Mouse (Mus musculus): ENCODE results near the gene Msi2. TPM values are rescaled to one million over a fixed set of nuclear protein-coding genes. Genes with fewer than 3 reads are reported as not detected.

Gene Msi2
- polyA plus RNA-seq, 1 experiment = 14.2 TPM

GRCm38 (mm10) chr11:88605098-88605525 is 113.2 kb downstream of the Msi2 start:
- TF ChIP-seq CTCF (IDR thresholded peaks at IDR 0.05; ENCODE audit: extremely low read depth, insufficient read depth, insufficient read length, insufficient replicate concordance) (no peak), POLR2A (IDR thresholded peaks at IDR 0.05; ENCODE audit: low read depth, low read length) (no peak)
- no peak overlapping the region for H3K4me3 ChIP-seq (ENCODE audit: extremely low read depth, insufficient read depth, insufficient read length)
- no peak for DNase-seq (ENCODE audit: low read depth in 1 of 2, low spot score in 2 of 2)
- WGBS = 66% methylated on average over 12 of the region's 12 CpGs
- no peaks in the 10 kb centered on the region for H3K36me3 ChIP-seq (ENCODE audit: control insufficient read depth, insufficient read depth, low read length)
- H3K4me1 ChIP-seq (ENCODE audit: control insufficient read depth, insufficient read depth, insufficient read length) = peaks cover 26% of the 10 kb centered on the region
- no peaks in the 10 kb centered on the region for H3K27me3 ChIP-seq (ENCODE audit: control insufficient read depth, insufficient read depth, low read length)
- H3K27ac ChIP-seq (ENCODE audit: insufficient read depth, low read length) = no peak overlapping the region

- Histone ChIP-seq H3K36me3 (ENCODE audit: control insufficient read depth, insufficient read depth, low read length) (no peaks in the 10 kb centered on the region), H3K27me3 (ENCODE audit: control insufficient read depth, insufficient read depth, low read length) (no peaks in the 10 kb centered on the region), H3K27ac (ENCODE audit: insufficient read depth, low read length) (no peak overlapping the region), H3K4me3 (ENCODE audit: extremely low read depth, insufficient read depth, insufficient read length) (no peak overlapping the region), H3K4me1 (ENCODE audit: control insufficient read depth, insufficient read depth, insufficient read length) (peaks cover 26% of the 10 kb centered on the region)
- DNase-seq (ENCODE audit: low read depth in 1 of 2, low spot score in 2 of 2) = no peak
- no peak for TF ChIP-seq CTCF (IDR thresholded peaks at IDR 0.05; ENCODE audit: extremely low read depth, insufficient read depth, insufficient read length, insufficient replicate concordance)
- no peak for TF ChIP-seq POLR2A (IDR thresholded peaks at IDR 0.05; ENCODE audit: low read depth, low read length)
- WGBS = 85% methylated on average over 2 of the region's 2 CpGs
Measured at GRCm38 (mm10) chr11:88604635-88605034, 113.7 kb downstream of the Msi2 start.

GRCm38 (mm10) chr11:88603366-88603765 is 114.9 kb downstream of the Msi2 start:
- H3K4me1 ChIP-seq (ENCODE audit: control insufficient read depth, insufficient read depth, insufficient read length) = peaks cover 26% of the 10 kb centered on the region
- DNase-seq (ENCODE audit: low read depth in 1 of 2, low spot score in 2 of 2) = no peak

GRCm38 (mm10) chr11:88602471-88603120 is 115.7 kb downstream of the Msi2 start:
- Histone ChIP-seq H3K36me3 (ENCODE audit: control insufficient read depth, insufficient read depth, low read length) (no peaks in the 10 kb centered on the region), H3K4me3 (ENCODE audit: extremely low read depth, insufficient read depth, insufficient read length) (no peak overlapping the region), H3K27ac (ENCODE audit: insufficient read depth, low read length) (no peak overlapping the region), H3K27me3 (ENCODE audit: control insufficient read depth, insufficient read depth, low read length) (no peaks in the 10 kb centered on the region), H3K4me1 (ENCODE audit: control insufficient read depth, insufficient read depth, insufficient read length) (peaks cover 32% of the 10 kb centered on the region)
- TF ChIP-seq CTCF (IDR thresholded peaks at IDR 0.05; ENCODE audit: extremely low read depth, insufficient read depth, insufficient read length, insufficient replicate concordance) (no peak), POLR2A (IDR thresholded peaks at IDR 0.05; ENCODE audit: low read depth, low read length) (no peak)
- 56% methylated on average over 7 of the region's 7 CpGs for WGBS
- DNase-seq (ENCODE audit: low read depth in 1 of 2, low spot score in 2 of 2) = no peak

More at GRCm38 (mm10) chr11:88603366-88603765, 114.9 kb downstream of the Msi2 start:
- no peaks in the 10 kb centered on the region for H3K36me3 ChIP-seq (ENCODE audit: control insufficient read depth, insufficient read depth, low read length)
- 80% methylated on average over 11 of the region's 11 CpGs for WGBS
- no peak overlapping the region for H3K27ac ChIP-seq (ENCODE audit: insufficient read depth, low read length)
- no peak for TF ChIP-seq POLR2A (IDR thresholded peaks at IDR 0.05; ENCODE audit: low read depth, low read length)
- TF ChIP-seq CTCF (IDR thresholded peaks at IDR 0.05; ENCODE audit: extremely low read depth, insufficient read depth, insufficient read length, insufficient replicate concordance) = no peak
- H3K4me3 ChIP-seq (ENCODE audit: extremely low read depth, insufficient read depth, insufficient read length) = no peak overlapping the region
- H3K27me3 ChIP-seq (ENCODE audit: control insufficient read depth, insufficient read depth, low read length) = no peaks in the 10 kb centered on the region

GRCm38 (mm10) chr11:88600194-88600593 is 118.1 kb downstream of the Msi2 start:
- 95% methylated on average over 3 of the region's 3 CpGs for WGBS
- H3K4me1 ChIP-seq (ENCODE audit: control insufficient read depth, insufficient read depth, insufficient read length) = peaks cover 43% of the 10 kb centered on the region
- no peaks in the 10 kb centered on the region for H3K27me3 ChIP-seq (ENCODE audit: control insufficient read depth, insufficient read depth, low read length)
- no peak for DNase-seq (ENCODE audit: low read depth in 1 of 2, low spot score in 2 of 2)
- no peak overlapping the region for H3K27ac ChIP-seq (ENCODE audit: insufficient read depth, low read length)
- H3K4me3 ChIP-seq (ENCODE audit: extremely low read depth, insufficient read depth, insufficient read length) = no peak overlapping the region
- TF ChIP-seq CTCF (IDR thresholded peaks at IDR 0.05; ENCODE audit: extremely low read depth, insufficient read depth, insufficient read length, insufficient replicate concordance) = no peak
- no peaks in the 10 kb centered on the region for H3K36me3 ChIP-seq (ENCODE audit: control insufficient read depth, insufficient read depth, low read length)

GRCm38 (mm10) chr11:88599332-88600130 is 118.8 kb downstream of the Msi2 start:
- Histone ChIP-seq H3K4me3 (ENCODE audit: extremely low read depth, insufficient read depth, insufficient read length) (no peak overlapping the region), H3K27ac (ENCODE audit: insufficient read depth, low read length) (peak overlapping the region; percentile 67), H3K36me3 (ENCODE audit: control insufficient read depth, insufficient read depth, low read length) (no peaks in the 10 kb centered on the region), H3K27me3 (ENCODE audit: control insufficient read depth, insufficient read depth, low read length) (no peaks in the 10 kb centered on the region), H3K4me1 (ENCODE audit: control insufficient read depth, insufficient read depth, insufficient read length) (peaks cover 43% of the 10 kb centered on the region)
- 8% methylated on average over 17 of the region's 17 CpGs for WGBS
- no peak for TF ChIP-seq POLR2A (IDR thresholded peaks at IDR 0.05; ENCODE audit: low read depth, low read length)
- no peak for TF ChIP-seq CTCF (IDR thresholded peaks at IDR 0.05; ENCODE audit: extremely low read depth, insufficient read depth, insufficient read length, insufficient replicate concordance)
- DNase-seq (ENCODE audit: low read depth in 1 of 2, low spot score in 2 of 2) = peak in 1 of 2 experiments; percentile 40

- peak overlapping the region; percentile 67 for H3K27ac ChIP-seq (ENCODE audit: insufficient read depth, low read length)
- H3K4me3 ChIP-seq (ENCODE audit: extremely low read depth, insufficient read depth, insufficient read length) = no peak overlapping the region
- peak in 1 of 2 experiments; percentile 46 for DNase-seq (ENCODE audit: low read depth in 1 of 2, low spot score in 2 of 2)
- no peaks in the 10 kb centered on the region for H3K36me3 ChIP-seq (ENCODE audit: control insufficient read depth, insufficient read depth, low read length)
- no peak for TF ChIP-seq CTCF (IDR thresholded peaks at IDR 0.05; ENCODE audit: extremely low read depth, insufficient read depth, insufficient read length, insufficient replicate concordance)
- TF ChIP-seq POLR2A (IDR thresholded peaks at IDR 0.05; ENCODE audit: low read depth, low read length) = no peak
- 2% methylated on average over 3 of the region's 3 CpGs for WGBS
- H3K4me1 ChIP-seq (ENCODE audit: control insufficient read depth, insufficient read depth, insufficient read length) = peaks cover 42% of the 10 kb centered on the region; the same call in 1 of the 2 replicates
- H3K27me3 ChIP-seq (ENCODE audit: control insufficient read depth, insufficient read depth, low read length) = no peaks in the 10 kb centered on the region
Measured at GRCm38 (mm10) chr11:88598848-88599175, 119.5 kb downstream of the Msi2 start.
